Mouse (Mus musculus): ENCODE results near the gene Edn2.

The Edn2 gene

DNA sequence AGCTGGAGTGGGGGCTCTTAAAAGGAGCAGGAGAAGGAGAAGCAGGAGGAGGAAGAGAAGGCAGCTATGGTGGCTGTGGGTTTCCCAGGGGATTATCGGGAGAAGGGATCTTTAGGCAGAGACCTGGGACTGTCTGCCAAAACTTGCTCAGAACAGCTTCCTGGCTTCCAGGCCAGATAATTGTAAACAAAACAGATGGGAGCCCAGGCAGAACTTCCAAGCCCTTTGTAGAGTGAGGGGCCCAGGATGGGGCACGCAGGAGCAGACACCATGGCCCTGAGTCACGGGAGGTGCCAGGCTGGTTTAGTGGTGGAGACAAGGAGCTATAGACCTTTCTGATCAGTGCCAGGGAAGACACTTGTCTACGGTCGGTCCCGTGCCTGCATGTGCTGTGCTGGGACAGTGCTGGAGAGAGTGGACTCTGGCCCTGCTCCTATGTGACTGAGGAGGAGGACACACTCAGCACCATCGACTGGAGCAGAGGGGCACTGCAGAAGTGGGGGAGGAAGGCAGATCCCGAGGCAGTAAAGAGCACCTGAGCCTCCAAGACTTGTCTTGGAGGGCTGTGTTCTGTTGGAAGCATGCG lies 43.4 kb downstream of the Edn2 start:
- no peak for DNase-seq (ENCODE audit: low read depth, low spot score)

DNA sequence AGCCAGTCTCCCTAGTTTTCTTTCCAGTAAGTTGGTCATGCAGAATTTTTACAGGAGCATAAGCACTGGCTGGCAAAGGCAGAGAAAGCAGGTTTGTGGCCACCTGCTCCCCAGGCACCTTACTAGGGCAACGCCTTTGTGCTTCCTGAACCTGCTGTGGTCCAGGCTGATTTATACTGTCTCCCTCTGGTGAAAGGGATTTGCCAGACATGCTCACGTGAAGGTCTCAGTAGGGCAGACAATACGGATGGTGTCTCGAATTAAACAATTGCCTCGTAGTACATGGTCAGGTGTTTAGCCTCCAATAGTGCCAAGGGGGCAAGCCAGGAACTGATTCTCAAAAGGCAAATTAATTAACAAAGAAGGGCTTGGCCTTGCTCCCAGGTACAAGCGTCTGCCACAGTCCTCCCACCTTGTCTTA lies 45.5 kb downstream of the Edn2 start:
- no peak for DNase-seq (ENCODE audit: low read depth, low spot score)

DNA sequence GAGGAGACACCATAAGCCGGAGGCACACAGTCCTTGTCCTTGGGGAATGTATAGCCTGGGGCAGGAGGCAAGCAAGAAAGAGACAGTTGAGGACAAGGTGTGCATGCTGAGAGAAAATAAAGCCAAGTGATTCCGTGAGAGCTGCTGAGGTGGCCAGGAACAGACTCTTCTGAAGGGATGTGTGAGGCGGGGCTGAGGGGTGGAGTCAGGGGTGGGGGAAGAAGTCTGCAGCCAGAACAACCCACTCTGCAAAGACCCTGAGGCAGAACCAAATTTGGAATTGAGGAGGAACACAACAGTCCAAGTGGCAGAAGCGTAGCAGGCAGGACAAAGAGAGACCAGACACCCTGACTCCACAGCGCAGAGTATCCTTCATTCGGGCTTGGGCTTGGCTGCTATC lies 51.1 kb downstream of the Edn2 start:
- no peak for DNase-seq (ENCODE audit: low read depth, low spot score)

DNA sequence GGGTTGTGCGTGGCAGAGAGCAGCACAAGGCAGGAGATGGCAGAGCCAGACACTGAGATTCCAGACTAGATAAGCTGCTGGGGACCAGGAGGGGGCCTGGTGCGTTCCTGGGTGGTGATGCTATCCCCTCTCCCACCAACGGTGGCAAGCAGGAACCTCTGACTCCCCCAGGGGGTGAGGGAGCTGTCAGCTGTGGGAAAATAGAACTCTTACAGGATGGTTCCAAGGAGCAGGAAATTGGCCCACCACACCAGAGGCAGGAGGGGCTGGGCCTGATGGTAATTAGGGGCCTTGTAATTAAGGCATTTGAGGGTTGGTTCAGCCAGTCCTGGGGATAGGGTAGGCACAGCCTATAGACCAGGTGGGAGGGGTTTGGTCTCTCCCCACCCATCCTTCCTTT lies 51.8 kb downstream of the Edn2 start:
- DNase-seq (ENCODE audit: low read depth, low spot score) = no peak

DNA sequence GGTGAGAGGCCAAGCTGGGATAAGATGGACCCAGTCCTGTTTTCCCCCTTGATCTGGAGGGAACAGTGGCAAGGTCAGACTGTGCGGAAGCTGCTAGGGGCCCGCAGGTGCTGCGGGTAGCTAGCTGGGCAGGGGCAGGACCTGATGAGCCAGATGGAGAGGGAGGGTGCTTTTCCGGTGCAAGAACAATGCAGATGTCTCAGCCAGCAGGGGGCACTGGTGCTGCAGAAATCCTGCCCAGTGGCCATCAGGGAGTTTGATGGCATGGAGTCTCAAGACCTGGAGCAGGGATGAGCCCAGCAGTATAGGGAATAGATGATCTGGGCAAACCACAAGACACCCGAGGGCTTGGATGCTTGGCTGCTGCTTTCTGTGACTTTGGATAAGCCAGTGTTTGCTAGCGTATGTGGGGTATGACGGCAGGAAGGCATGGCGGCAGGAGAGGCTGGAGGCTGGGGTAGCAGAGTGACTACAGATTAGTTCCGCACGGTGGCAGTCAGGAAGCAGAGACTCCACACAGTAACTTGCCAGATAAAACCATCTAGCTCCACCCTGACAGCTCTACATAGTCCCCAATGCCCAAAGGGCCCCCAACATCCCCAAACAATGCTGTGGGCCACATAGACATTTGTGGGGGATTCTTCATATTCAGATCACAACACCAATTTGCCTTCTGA lies 55.0 kb downstream of the Edn2 start:
- DNase-seq (ENCODE audit: low read depth, low spot score) = peak; percentile 64

DNA sequence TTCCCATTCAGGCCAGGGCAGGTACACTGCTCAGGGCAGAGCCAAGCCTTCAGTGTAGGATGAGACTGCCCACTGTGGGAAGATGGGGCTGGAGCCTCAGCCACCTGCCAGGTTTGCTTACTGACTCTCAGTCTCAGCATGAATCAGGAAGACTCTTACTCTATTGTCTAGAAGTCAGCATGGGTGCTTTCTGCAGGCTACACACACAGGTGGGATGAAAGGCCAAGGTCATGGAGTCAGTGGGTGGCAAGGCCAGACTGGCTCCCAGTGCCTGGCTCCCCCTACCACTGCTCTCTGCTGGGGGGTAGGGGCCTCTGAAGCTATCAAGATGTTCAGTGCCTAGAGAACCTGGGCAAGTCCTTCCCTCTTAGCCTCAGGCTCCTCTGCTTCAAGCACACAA lies 55.9 kb downstream of the Edn2 start:
- DNase-seq (ENCODE audit: low read depth, low spot score) = no peak

All from WW6 (cell line).